Mouse (Mus musculus) retina, postnatal 1 day (tissue): Measurements from ENCODE around the gene Eprs.

ENCODE experiments used
- DNase-seq: peaks from one replicate; pipeline ENCODE4 v3.0.0-alpha.2; 2012

The Eprs gene

GRCm38 (mm10) chr1:185363526-185364182, 810 bp downstream of the Eprs start:
- DNase-seq, result peak; percentile 72

- no peak for DNase-seq
Observed at GRCm38 (mm10) chr1:185364183-185364540, 1.3 kb downstream of the Eprs start.

GRCm38 (mm10) chr1:185367383-185367782, 4.5 kb downstream of the Eprs start:
- DNase-seq, result no peak

GRCm38 (mm10) chr1:185369979-185370378, 7.1 kb downstream of the Eprs start:
- DNase-seq, result no peak

GRCm38 (mm10) chr1:185376390-185376789, 13.5 kb downstream of the Eprs start:
- DNase-seq, result no peak

- no peak for DNase-seq
Observed at GRCm38 (mm10) chr1:185377429-185377828, 14.6 kb downstream of the Eprs start.

GRCm38 (mm10) chr1:185401615-185402014, 38.8 kb downstream of the Eprs start:
- DNase-seq, result no peak

- peak; percentile 47 for DNase-seq
Observed at GRCm38 (mm10) chr1:185404021-185404420, 41.2 kb downstream of the Eprs start.

GRCm38 (mm10) chr1:185405921-185406320, 43.1 kb downstream of the Eprs start:
- no peak for DNase-seq

GRCm38 (mm10) chr1:185409831-185410230, 47.0 kb downstream of the Eprs start:
- DNase-seq, result peak; percentile 45

- DNase-seq, result peak; percentile 43
Observed at GRCm38 (mm10) chr1:185418011-185418410, 55.2 kb downstream of the Eprs start.

- DNase-seq, result no peak
Observed at GRCm38 (mm10) chr1:185419805-185420204, 57.0 kb downstream of the Eprs start.

GRCm38 (mm10) chr1:185420776-185421175, 57.9 kb downstream of the Eprs start:
- no peak for DNase-seq

GRCm38 (mm10) chr1:185426583-185426982, 63.7 kb downstream of the Eprs start:
- DNase-seq, result no peak

- no peak for DNase-seq
Observed at GRCm38 (mm10) chr1:185430488-185430887, 67.6 kb downstream of the Eprs start.

GRCm38 (mm10) chr1:185431245-185431997, 68.6 kb downstream of the Eprs start:
- DNase-seq, result no peak

- DNase-seq, result no peak
Observed at GRCm38 (mm10) chr1:185431998-185432317, 69.1 kb downstream of the Eprs start.

GRCm38 (mm10) chr1:185433112-185433511, 70.3 kb downstream of the Eprs start:
- DNase-seq, result no peak

GRCm38 (mm10) chr1:185438841-185439580, 76.2 kb downstream of the Eprs start:
- peak; percentile 89 for DNase-seq

- peak; percentile 94 for DNase-seq
Observed at GRCm38 (mm10) chr1:185441703-185442472, 79.0 kb downstream of the Eprs start.

- no peak for DNase-seq
Observed at GRCm38 (mm10) chr1:185448936-185449335, 86.1 kb downstream of the Eprs start.

GRCm38 (mm10) chr1:185449727-185450126, 86.9 kb downstream of the Eprs start:
- DNase-seq, result no peak

- no peak for DNase-seq
Observed at GRCm38 (mm10) chr1:185451077-185451476, 88.2 kb downstream of the Eprs start.
